Mouse (Mus musculus): Measurements from ENCODE around the gene Dclk1. TPM values are rescaled to one million over a fixed set of nuclear protein-coding genes. Genes with fewer than 3 reads are reported as not detected.

Gene Dclk1
- polyA plus RNA-seq, 1 experiment = 3.4 TPM

- Histone ChIP-seq H3K27me3 (ENCODE audit: control insufficient read depth, insufficient read depth, low read length) (no peaks in the 10 kb centered on the region), H3K36me3 (ENCODE audit: control insufficient read depth, insufficient read depth, low read length) (no peaks in the 10 kb centered on the region), H3K27ac (ENCODE audit: control insufficient read depth, insufficient read depth, low read depth, low read length) (no peak overlapping the region), H3K4me1 (ENCODE audit: control insufficient read depth, insufficient read depth, low read length) (no peaks in the 10 kb centered on the region), H3K4me3 (ENCODE audit: control insufficient read depth, low read depth, low read length) (no peak overlapping the region)
- TF ChIP-seq CTCF (IDR thresholded peaks at IDR 0.05; ENCODE audit: control insufficient read depth, insufficient read depth, insufficient replicate concordance, low read depth, low read length) (no peak), POLR2A (IDR thresholded peaks at IDR 0.05; ENCODE audit: control insufficient read depth, low read depth, low read length) (no peak)
Measured at GRCm38 (mm10) chr3:55250631-55251030, 8.5 kb downstream of the Dclk1 start.

- Histone ChIP-seq H3K4me1 (ENCODE audit: control insufficient read depth, insufficient read depth, low read length) (no peaks in the 10 kb centered on the region), H3K36me3 (ENCODE audit: control insufficient read depth, insufficient read depth, low read length) (no peaks in the 10 kb centered on the region), H3K27me3 (ENCODE audit: control insufficient read depth, insufficient read depth, low read length) (no peaks in the 10 kb centered on the region), H3K27ac (ENCODE audit: control insufficient read depth, insufficient read depth, low read depth, low read length) (no peak overlapping the region), H3K4me3 (ENCODE audit: control insufficient read depth, low read depth, low read length) (no peak overlapping the region)
- TF ChIP-seq POLR2A (IDR thresholded peaks at IDR 0.05; ENCODE audit: control insufficient read depth, low read depth, low read length) (no peak), CTCF (IDR thresholded peaks at IDR 0.05; ENCODE audit: control insufficient read depth, insufficient read depth, insufficient replicate concordance, low read depth, low read length) (no peak)
Measured at GRCm38 (mm10) chr3:55260139-55260538, 18.0 kb downstream of the Dclk1 start.

- Histone ChIP-seq H3K36me3 (ENCODE audit: control insufficient read depth, insufficient read depth, low read length) (no peaks in the 10 kb centered on the region), H3K4me1 (ENCODE audit: control insufficient read depth, insufficient read depth, low read length) (no peaks in the 10 kb centered on the region), H3K4me3 (ENCODE audit: control insufficient read depth, low read depth, low read length) (no peak overlapping the region), H3K27ac (ENCODE audit: control insufficient read depth, insufficient read depth, low read depth, low read length) (no peak overlapping the region), H3K27me3 (ENCODE audit: control insufficient read depth, insufficient read depth, low read length) (no peaks in the 10 kb centered on the region)
- TF ChIP-seq CTCF (IDR thresholded peaks at IDR 0.05; ENCODE audit: control insufficient read depth, insufficient read depth, insufficient replicate concordance, low read depth, low read length) (no peak), POLR2A (IDR thresholded peaks at IDR 0.05; ENCODE audit: control insufficient read depth, low read depth, low read length) (no peak)
Measured at GRCm38 (mm10) chr3:55266091-55266490, 23.9 kb downstream of the Dclk1 start.

GRCm38 (mm10) chr3:55269802-55270201 lies 27.6 kb downstream of the Dclk1 start:
- no peaks in the 10 kb centered on the region for H3K36me3 ChIP-seq (ENCODE audit: control insufficient read depth, insufficient read depth, low read length)
- TF ChIP-seq CTCF (IDR thresholded peaks at IDR 0.05; ENCODE audit: control insufficient read depth, insufficient read depth, insufficient replicate concordance, low read depth, low read length) (no peak), POLR2A (IDR thresholded peaks at IDR 0.05; ENCODE audit: control insufficient read depth, low read depth, low read length) (no peak)
- H3K27ac ChIP-seq (ENCODE audit: control insufficient read depth, insufficient read depth, low read depth, low read length) = no peak overlapping the region
- no peak overlapping the region for H3K4me3 ChIP-seq (ENCODE audit: control insufficient read depth, low read depth, low read length)
- no peaks in the 10 kb centered on the region for H3K4me1 ChIP-seq (ENCODE audit: control insufficient read depth, insufficient read depth, low read length)
- H3K27me3 ChIP-seq (ENCODE audit: control insufficient read depth, insufficient read depth, low read length) = no peaks in the 10 kb centered on the region

GRCm38 (mm10) chr3:55270345-55270744 lies 28.2 kb downstream of the Dclk1 start:
- TF ChIP-seq POLR2A (IDR thresholded peaks at IDR 0.05; ENCODE audit: control insufficient read depth, low read depth, low read length) = no peak
- no peak for TF ChIP-seq CTCF (IDR thresholded peaks at IDR 0.05; ENCODE audit: control insufficient read depth, insufficient read depth, insufficient replicate concordance, low read depth, low read length)

GRCm38 (mm10) chr3:55270920-55271319 lies 28.8 kb downstream of the Dclk1 start:
- Histone ChIP-seq H3K36me3 (ENCODE audit: control insufficient read depth, insufficient read depth, low read length) (no peaks in the 10 kb centered on the region), H3K4me3 (ENCODE audit: control insufficient read depth, low read depth, low read length) (no peak overlapping the region), H3K27ac (ENCODE audit: control insufficient read depth, insufficient read depth, low read depth, low read length) (no peak overlapping the region), H3K27me3 (ENCODE audit: control insufficient read depth, insufficient read depth, low read length) (no peaks in the 10 kb centered on the region), H3K4me1 (ENCODE audit: control insufficient read depth, insufficient read depth, low read length) (no peaks in the 10 kb centered on the region)
- TF ChIP-seq CTCF (IDR thresholded peaks at IDR 0.05; ENCODE audit: control insufficient read depth, insufficient read depth, insufficient replicate concordance, low read depth, low read length) (no peak), POLR2A (IDR thresholded peaks at IDR 0.05; ENCODE audit: control insufficient read depth, low read depth, low read length) (no peak)

More at GRCm38 (mm10) chr3:55270345-55270744, 28.2 kb downstream of the Dclk1 start:
- Histone ChIP-seq H3K27me3 (ENCODE audit: control insufficient read depth, insufficient read depth, low read length) (no peaks in the 10 kb centered on the region), H3K27ac (ENCODE audit: control insufficient read depth, insufficient read depth, low read depth, low read length) (no peak overlapping the region), H3K36me3 (ENCODE audit: control insufficient read depth, insufficient read depth, low read length) (no peaks in the 10 kb centered on the region), H3K4me1 (ENCODE audit: control insufficient read depth, insufficient read depth, low read length) (no peaks in the 10 kb centered on the region), H3K4me3 (ENCODE audit: control insufficient read depth, low read depth, low read length) (no peak overlapping the region)

GRCm38 (mm10) chr3:55272536-55272935 lies 30.4 kb downstream of the Dclk1 start:
- no peaks in the 10 kb centered on the region for H3K4me1 ChIP-seq (ENCODE audit: control insufficient read depth, insufficient read depth, low read length)
- H3K27me3 ChIP-seq (ENCODE audit: control insufficient read depth, insufficient read depth, low read length) = no peaks in the 10 kb centered on the region
- H3K27ac ChIP-seq (ENCODE audit: control insufficient read depth, insufficient read depth, low read depth, low read length) = no peak overlapping the region
- no peaks in the 10 kb centered on the region for H3K36me3 ChIP-seq (ENCODE audit: control insufficient read depth, insufficient read depth, low read length)
- TF ChIP-seq POLR2A (IDR thresholded peaks at IDR 0.05; ENCODE audit: control insufficient read depth, low read depth, low read length) = no peak
- TF ChIP-seq CTCF (IDR thresholded peaks at IDR 0.05; ENCODE audit: control insufficient read depth, insufficient read depth, insufficient replicate concordance, low read depth, low read length) = no peak
- H3K4me3 ChIP-seq (ENCODE audit: control insufficient read depth, low read depth, low read length) = no peak overlapping the region

GRCm38 (mm10) chr3:55276446-55276845 lies 34.3 kb downstream of the Dclk1 start:
- Histone ChIP-seq H3K36me3 (ENCODE audit: control insufficient read depth, insufficient read depth, low read length) (no peaks in the 10 kb centered on the region), H3K4me3 (ENCODE audit: control insufficient read depth, low read depth, low read length) (no peak overlapping the region), H3K27me3 (ENCODE audit: control insufficient read depth, insufficient read depth, low read length) (no peaks in the 10 kb centered on the region), H3K4me1 (ENCODE audit: control insufficient read depth, insufficient read depth, low read length) (no peaks in the 10 kb centered on the region), H3K27ac (ENCODE audit: control insufficient read depth, insufficient read depth, low read depth, low read length) (no peak overlapping the region)
- no peak for TF ChIP-seq CTCF (IDR thresholded peaks at IDR 0.05; ENCODE audit: control insufficient read depth, insufficient read depth, insufficient replicate concordance, low read depth, low read length)
- TF ChIP-seq POLR2A (IDR thresholded peaks at IDR 0.05; ENCODE audit: control insufficient read depth, low read depth, low read length) = no peak
